Comparison of ENCODE assay signal across 13 mouse cellular contexts in genomic region chr17:85291154-85291553, GRCm38 (mm10).
"Had no signal": no experiment of that assay in that cellular context is flagged by ENCODE, and none has a peak within 500 bp of the region (broad histone marks: within the 10 kb centered on the region; RNA-seq: fewer than 3 reads in every experiment).

No protein-coding gene starts in this region.

- H3K9ac ChIP-seq: limb, embryonic 13.5 days; lung, embryonic 14.5 days; neural tube, embryonic 13.5 days; stomach, embryonic 15.5 days had no signal

- H3K27ac ChIP-seq: limb, embryonic 13.5 days; midbrain, embryonic 10.5 days; neural tube, embryonic 13.5 days; stomach, embryonic 15.5 days had no signal

- DNase-seq: kidney, adult 18-20 months; kidney, postnatal 25 days; layer of hippocampus, adult 9-11 months; lung, embryonic 14.5 days; lung, postnatal 10 days; lung, postnatal 4 days; midbrain, embryonic 14.5 days; right cerebral cortex, postnatal 14 days; thymus, postnatal 36 days had no signal

- H3K27me3 ChIP-seq: limb, embryonic 13.5 days; neural tube, embryonic 13.5 days; stomach, embryonic 15.5 days had no signal

- H3K36me3 ChIP-seq: limb, embryonic 13.5 days; midbrain, embryonic 10.5 days; neural tube, embryonic 13.5 days; stomach, embryonic 15.5 days had no signal

- H3K4me1 ChIP-seq: limb, embryonic 13.5 days; midbrain, embryonic 10.5 days; neural tube, embryonic 13.5 days; stomach, embryonic 15.5 days had no signal

- H3K4me3 ChIP-seq: limb, embryonic 13.5 days; midbrain, embryonic 10.5 days; neural tube, embryonic 13.5 days; stomach, embryonic 15.5 days had no signal

- H3K4me2 ChIP-seq: limb, embryonic 13.5 days; lung, embryonic 14.5 days; neural tube, embryonic 13.5 days; stomach, embryonic 15.5 days had no signal

- H3K9me3 ChIP-seq: stomach, embryonic 15.5 days had no signal
